Mouse (Mus musculus): ENCODE measurements around the gene Cxcl15.
A peak's percentile ranks its signal among the peaks of the same experiment; 100 is the strongest.
"Not testable (repeated sequence)": the region's sequence is repeated elsewhere in the genome, so short reads cannot be mapped to it uniquely, and the experiment has no call there.

Cxcl15 gene

GRCm38 (mm10) chr5:90790074-90790502, 4.2 kb upstream of the Cxcl15 start:
- DNase-seq (ENCODE audit: low read depth): no peak

DNA sequence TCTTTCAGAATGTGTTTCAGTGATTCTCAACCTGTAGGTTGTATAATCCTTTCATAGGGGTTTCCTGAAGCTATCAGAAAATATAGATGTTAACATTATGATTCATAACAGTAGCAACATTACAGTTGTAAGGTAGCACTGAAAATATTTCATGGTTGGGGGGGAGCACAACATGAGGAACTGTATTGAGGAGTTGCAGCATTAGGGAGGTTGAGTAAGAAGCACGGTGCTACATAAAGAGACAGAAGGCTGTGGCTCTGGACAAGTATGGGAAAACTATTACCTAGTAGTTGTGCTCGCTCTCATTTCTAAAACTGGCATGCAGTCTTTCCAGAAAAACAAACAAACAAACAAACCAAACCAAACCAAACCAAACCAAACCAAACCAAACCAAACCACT, 1.1 kb downstream of the Cxcl15 start:
- not testable (repeated sequence) for DNase-seq (ENCODE audit: low read depth)

DNA sequence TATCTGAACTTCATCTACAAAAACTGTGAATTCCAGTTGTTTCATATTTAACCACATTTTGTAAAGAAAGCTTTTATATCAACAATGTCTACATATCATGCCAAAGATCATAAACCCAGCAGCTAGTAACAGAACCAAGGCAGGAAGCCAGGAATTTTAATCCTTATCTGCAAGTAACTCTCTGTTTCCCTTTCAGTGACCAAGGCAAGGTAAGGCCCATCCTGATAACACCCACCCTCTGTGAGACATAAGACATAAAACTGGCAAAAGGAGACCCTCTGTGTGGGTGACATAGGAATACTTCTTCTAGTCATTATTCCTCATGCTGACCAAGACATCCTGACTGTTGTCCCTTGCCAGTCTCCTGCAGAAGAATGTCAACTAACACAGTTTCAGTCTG, 10.2 kb downstream of the Cxcl15 start:
- peak; percentile 83 for DNase-seq (ENCODE audit: low read depth)

- DNase-seq (ENCODE audit: low read depth): no peak
Measured at GRCm38 (mm10) chr5:90806050-90806449, 11.7 kb downstream of the Cxcl15 start.

DNA sequence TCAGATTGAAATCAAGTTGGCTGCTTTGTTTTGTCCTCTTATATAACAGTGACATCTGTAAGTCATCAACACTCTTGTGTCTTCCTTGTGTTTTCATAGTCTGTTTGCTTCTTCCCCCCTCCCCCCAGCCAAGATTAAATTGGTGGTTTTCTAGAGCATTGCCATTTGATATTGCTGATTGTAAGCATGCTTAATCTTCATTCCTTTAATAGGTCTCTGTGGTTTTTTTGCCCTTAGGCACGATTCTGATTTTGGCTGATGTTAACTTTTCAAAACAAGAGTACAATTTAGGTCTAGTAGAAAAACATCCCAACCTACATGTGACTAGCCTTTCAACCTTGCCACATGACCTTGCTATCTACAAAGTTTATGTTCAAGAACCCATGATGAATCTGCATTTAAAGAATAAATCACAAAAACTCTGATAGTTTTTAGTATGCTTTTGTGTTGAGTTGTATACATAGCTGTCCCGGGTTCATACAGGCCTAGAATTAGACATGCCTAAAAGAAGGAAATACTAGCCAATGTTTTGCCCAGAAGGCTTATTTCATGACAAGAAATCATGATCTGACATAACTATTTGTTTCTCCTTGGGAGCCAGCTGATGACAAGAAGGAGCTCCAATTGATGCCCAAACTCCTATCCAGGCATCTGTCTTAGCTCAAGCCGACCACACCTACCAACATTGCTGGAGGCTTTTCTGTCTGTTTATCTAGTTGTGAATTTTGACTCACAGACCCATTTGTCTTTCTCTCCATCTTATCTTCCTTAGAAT, 13.0 kb downstream of the Cxcl15 start:
- DNase-seq (ENCODE audit: low read depth): no peak

DNA sequence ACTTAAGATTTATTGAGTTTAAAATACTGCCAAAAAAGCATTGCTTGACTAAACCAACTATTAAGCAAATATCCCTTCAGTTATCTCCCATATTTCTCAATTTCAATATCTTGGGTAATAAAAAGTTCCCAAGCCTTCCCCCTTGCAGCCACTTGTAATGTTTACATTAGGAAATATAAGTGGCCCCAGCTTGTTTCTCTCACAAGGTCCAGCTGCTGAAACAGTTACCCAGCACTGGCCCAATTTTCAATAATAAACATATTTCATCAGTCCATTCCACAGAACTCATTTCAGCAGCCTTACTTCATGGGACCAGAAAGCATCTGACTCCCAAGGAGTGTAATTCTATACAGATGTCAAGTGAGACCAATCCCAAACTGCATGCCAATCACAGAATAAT, 25.4 kb downstream of the Cxcl15 start:
- no peak for DNase-seq (ENCODE audit: low read depth)

DNA sequence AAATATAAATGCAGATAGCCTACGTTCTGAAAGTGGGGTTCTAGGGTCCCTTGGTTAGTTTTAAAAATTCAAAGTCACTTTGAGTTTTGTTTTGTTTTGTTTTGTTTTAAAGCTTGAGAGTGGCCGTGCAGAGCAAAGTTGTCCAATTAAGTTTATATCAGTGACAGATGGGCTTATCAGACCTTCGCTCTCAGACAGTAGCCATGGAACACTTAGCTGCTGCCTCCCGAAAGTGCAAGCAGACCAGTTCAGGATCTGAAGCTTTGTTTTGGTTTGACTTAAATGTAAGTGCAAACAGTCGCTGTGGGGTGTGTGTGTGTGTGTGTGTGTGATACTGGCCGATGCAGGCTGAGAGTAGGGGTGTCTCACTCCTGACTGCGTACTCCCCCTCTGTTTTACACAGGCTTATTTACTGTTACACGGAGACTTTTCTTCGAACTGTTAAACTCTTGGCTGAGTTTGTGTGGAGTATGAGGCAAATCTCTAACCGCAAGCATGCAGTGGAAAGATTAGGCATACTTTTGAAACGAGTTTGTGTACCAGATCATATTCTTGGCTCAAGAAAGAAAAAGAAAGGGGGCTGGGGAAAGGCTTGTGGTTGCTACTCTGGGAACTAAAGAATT, 37.9 kb downstream of the Cxcl15 start:
- no peak for DNase-seq (ENCODE audit: low read depth)

GRCm38 (mm10) chr5:90832768-90833388, 38.5 kb downstream of the Cxcl15 start:
- no peak for DNase-seq (ENCODE audit: low read depth)

- no peak for DNase-seq (ENCODE audit: low read depth)
Measured at GRCm38 (mm10) chr5:90834436-90834835, 40.1 kb downstream of the Cxcl15 start.

DNA sequence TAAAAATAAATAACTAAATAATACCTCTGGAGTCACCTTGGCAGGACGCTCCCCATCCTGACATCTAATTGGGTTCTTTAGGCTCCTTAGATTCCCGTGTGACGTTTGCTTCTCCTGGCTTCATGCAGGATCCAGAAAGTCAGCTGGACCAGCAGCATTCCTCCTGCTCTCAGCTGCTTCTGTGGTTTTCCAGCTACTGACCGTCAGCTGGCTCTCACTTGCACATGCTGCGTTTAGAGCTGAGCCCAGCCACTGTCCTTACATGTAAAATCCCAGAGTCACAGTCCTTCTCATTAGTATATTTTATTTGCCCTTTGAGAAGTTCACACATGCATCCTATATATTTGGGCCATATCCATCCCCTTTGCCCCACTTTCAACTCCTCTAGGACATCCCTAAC, 44.2 kb downstream of the Cxcl15 start:
- no peak for DNase-seq (ENCODE audit: low read depth)

GRCm38 (mm10) chr5:90840902-90841869, 46.9 kb downstream of the Cxcl15 start:
- no peak for DNase-seq (ENCODE audit: low read depth)

- no peak for DNase-seq (ENCODE audit: low read depth)
Measured at GRCm38 (mm10) chr5:90843891-90844290, 49.6 kb downstream of the Cxcl15 start.

DNA sequence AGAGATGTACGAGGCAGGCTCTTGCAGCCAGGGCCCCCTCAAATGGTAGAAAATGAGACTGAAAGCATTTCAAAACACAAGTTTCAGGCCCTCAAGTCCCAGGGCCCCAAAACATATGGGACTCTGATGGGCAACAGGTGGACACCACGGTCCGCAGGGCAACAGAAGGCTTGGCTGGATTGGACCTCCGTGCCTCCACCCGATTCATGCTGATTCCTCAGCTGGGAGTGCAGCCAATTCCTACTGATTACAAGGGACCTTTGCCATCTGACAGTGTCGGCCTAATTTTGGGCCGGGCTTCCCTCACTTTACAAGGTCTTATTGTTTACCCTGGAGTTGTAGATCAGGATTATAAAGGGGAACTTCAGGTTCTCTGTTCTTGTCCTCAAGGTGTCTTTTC, 55.8 kb downstream of the Cxcl15 start:
- DNase-seq (ENCODE audit: low read depth): not testable (repeated sequence)

GRCm38 (mm10) chr5:90851391-90851790, 57.1 kb downstream of the Cxcl15 start:
- not testable (repeated sequence) for DNase-seq (ENCODE audit: low read depth)
